In genomic region chr8:49359671-49360070, GRCm38 (mm10) we compare ENCODE assay signal across 18 mouse cellular contexts.
"Had no signal": no experiment of that assay in that cellular context is flagged by ENCODE, and none has a peak within 500 bp of the region (broad histone marks: within the 10 kb centered on the region; RNA-seq: fewer than 3 reads in every experiment).

No protein-coding gene starts in this region.

- ATAC-seq: liver, postnatal 0 days; lung, postnatal 0 days; midbrain, embryonic 13.5 days; midbrain, embryonic 15.5 days had no signal

- DNase-seq: liver, postnatal 0 days; lung, adult 2 months; lung, postnatal 14 days; lung, postnatal 36 days; right cerebral cortex, postnatal 14 days; thymus, adult 2 months; thymus, postnatal 25 days; thymus, postnatal 4 days had no signal

- H3K4me1 ChIP-seq: lung, embryonic 15.5 days; megakaryocyte, embryonic 14.5 days; midbrain, embryonic 13.5 days; midbrain, embryonic 15.5 days; neural tube, embryonic 12.5 days; stomach, embryonic 15.5 days had no signal

- H3K27me3 ChIP-seq: lung, embryonic 15.5 days; megakaryocyte, embryonic 14.5 days; midbrain, embryonic 13.5 days; midbrain, embryonic 15.5 days; neural tube, embryonic 12.5 days; stomach, embryonic 15.5 days had no signal

- H3K4me3 ChIP-seq: lung, embryonic 15.5 days; megakaryocyte, embryonic 14.5 days; midbrain, embryonic 13.5 days; midbrain, embryonic 15.5 days; neural tube, embryonic 12.5 days; stomach, embryonic 15.5 days had no signal

- H3K27ac ChIP-seq: lung, embryonic 15.5 days; macrophage; midbrain, embryonic 13.5 days; midbrain, embryonic 15.5 days; neural tube, embryonic 12.5 days; stomach, embryonic 15.5 days; stomach, postnatal 0 days had no signal

- H3K9me3 ChIP-seq: lung, embryonic 15.5 days; megakaryocyte, embryonic 14.5 days; midbrain, embryonic 15.5 days; neural tube, embryonic 12.5 days; stomach, embryonic 15.5 days had no signal

- H3K36me3 ChIP-seq: lung, embryonic 15.5 days; midbrain, embryonic 13.5 days; midbrain, embryonic 15.5 days; neural tube, embryonic 12.5 days; stomach, embryonic 15.5 days had no signal

- H3K4me2 ChIP-seq: lung, embryonic 15.5 days; midbrain, embryonic 11.5 days; midbrain, embryonic 13.5 days; midbrain, embryonic 15.5 days; neural tube, embryonic 12.5 days; stomach, embryonic 15.5 days had no signal

- H3K9ac ChIP-seq: liver, postnatal 0 days; lung, embryonic 15.5 days; midbrain, embryonic 13.5 days; midbrain, embryonic 15.5 days; neural tube, embryonic 12.5 days; stomach, embryonic 15.5 days had no signal
